7 mouse cellular contexts compared by ENCODE assay signal in the genomic region with DNA sequence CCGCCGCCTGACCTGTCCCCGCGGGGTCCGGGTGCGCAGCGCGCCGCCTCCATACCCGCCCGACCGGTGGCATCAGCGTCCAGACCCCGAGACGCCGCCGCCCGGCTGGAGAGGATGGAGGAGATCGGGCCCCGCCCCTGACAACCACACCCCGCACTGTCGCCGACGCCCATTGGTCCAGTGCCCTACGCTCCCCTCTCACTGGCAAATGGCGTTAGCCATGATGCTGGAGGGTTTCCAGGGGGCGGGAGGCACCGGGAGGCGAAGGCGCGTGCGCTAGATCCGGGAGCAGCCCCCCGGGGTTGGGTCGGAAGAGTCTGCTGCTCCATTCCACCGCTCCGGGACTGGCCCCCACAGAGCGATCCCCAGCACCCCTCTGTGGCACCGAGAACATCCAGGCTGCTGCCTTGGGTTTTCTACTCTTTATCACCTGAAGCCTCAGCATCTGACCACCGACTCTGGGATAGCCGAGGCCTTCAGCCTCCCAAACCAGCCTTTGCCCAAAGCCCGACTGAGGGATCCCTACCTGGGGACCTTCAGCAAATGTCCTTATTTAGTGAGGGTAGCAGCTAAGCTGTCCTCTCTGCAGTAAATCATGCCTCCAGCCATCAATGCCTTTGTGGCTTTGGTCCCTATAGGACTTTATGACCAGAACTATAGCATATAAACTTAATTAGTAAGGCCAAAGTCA. TPM values are rescaled to one million over a fixed set of nuclear protein-coding genes. Genes with fewer than 3 reads are reported as not detected.
DNase-seq lines count a peak whose midpoint lies in the region; ATAC-seq lines count a peak whose summit lies in the region.

Gene Tulp3 (minus strand): TSS at position 126 of the 691 bp plus-strand sequence.

- H3K4me2 ChIP-seq in intestine, embryonic 15.5 days (replicated peaks), result peak within 1 kb of the TSS; percentile 88

- H3K9ac ChIP-seq in intestine, embryonic 15.5 days, result peak within 1 kb of the TSS; percentile 69

- no peaks in the 10 kb centered on the region for H3K9me3 ChIP-seq in intestine, embryonic 15.5 days
- H3K9me3 ChIP-seq in midbrain, embryonic 10.5 days (replicated peaks), result no peaks in the 10 kb centered on the region

- peak within 1 kb of the TSS; percentile 88 for H3K4me3 ChIP-seq in intestine, embryonic 15.5 days (replicated peaks)
- peak within 1 kb of the TSS; percentile 88 for H3K4me3 ChIP-seq in midbrain, embryonic 10.5 days

- peak; percentile 99 for ATAC-seq in intestine, embryonic 15.5 days

- H3K27me3 ChIP-seq in intestine, embryonic 15.5 days (replicated peaks), result no peaks in the 10 kb centered on the region
- no peaks in the 10 kb centered on the region for H3K27me3 ChIP-seq in midbrain, embryonic 10.5 days (ENCODE audit: low read depth, poor library complexity, severe bottlenecking)

- 1% methylated on average over 42 of the region's 42 CpGs for WGBS in intestine, embryonic 15.5 days
- under 1% methylated on average over 42 of the region's 42 CpGs for WGBS in midbrain, embryonic 10.5 days

- DNase-seq in adrenal gland, adult 18-20 months (ENCODE audit: low spot score in 2 of 2), result peak; percentile 91 to 92
- DNase-seq in embryo, embryonic 11 days, result peak; percentile 96
- peak; percentile 91 to 96 for DNase-seq in gastrocnemius, postnatal 36 days
- DNase-seq in left cerebral cortex, postnatal 25 days (ENCODE audit: low spot score in 2 of 2), result peak; percentile 95 to 98
- DNase-seq in midbrain, embryonic 10.5 days (ENCODE audit: low spot score), result peak; percentile 99
- peak; percentile 99 for DNase-seq in right cerebral cortex, postnatal 4 days

- H3K27ac ChIP-seq in intestine, embryonic 15.5 days, result peak within 1 kb of the TSS; percentile 46
- peak within 1 kb of the TSS; percentile 93 for H3K27ac ChIP-seq in midbrain, embryonic 10.5 days (replicated peaks)

- peaks cover 17% of the 10 kb centered on the region for H3K36me3 ChIP-seq in intestine, embryonic 15.5 days
- peaks cover 39% of the 10 kb centered on the region for H3K36me3 ChIP-seq in midbrain, embryonic 10.5 days

- H3K4me1 ChIP-seq in intestine, embryonic 15.5 days (replicated peaks), result 0 out of 2 replicates have a peak, but pooled peaks cover 5% of the 10 kb centered on the region
- H3K4me1 ChIP-seq in midbrain, embryonic 10.5 days, result peaks cover 42% of the 10 kb centered on the region

- intact Hi-C loops in gastrocnemius, postnatal 36 days (cut with DNase I), result loop anchor here (5.0 kb wide), 1 partner anchor 124 kb away; no protein-coding TSS in a partner anchor
- intact Hi-C loops in left cerebral cortex, postnatal 25 days (cut with DNase I), result loop anchor here (2.0 to 5.0 kb wide), 2 partner anchors 124 to 155 kb away; no protein-coding TSS in a partner anchor

RNA-seq across cellular contexts. Expression of gene Tulp3, which starts in this region (rescaled TPM):
- 10 to 100 TPM; 22.0 to 36.4 TPM for total RNA-seq in adrenal gland, adult 18-20 months (2021)
- total RNA-seq in gastrocnemius, postnatal 36 days (2021), result 1 to 10 TPM; 5.8 to 6.6 TPM
- polyA plus RNA-seq in intestine, embryonic 15.5 days (2015; fragmentation: Nextera tagmentation; extraction: Ambion mirVana), result 10.4 and 11.9 TPM in 2 replicates
- 10 to 100 TPM; 16.2 to 22.1 TPM for total RNA-seq in left cerebral cortex, postnatal 25 days (2021)
- 21.7 and 22.5 TPM in 2 replicates for polyA plus RNA-seq in midbrain, embryonic 10.5 days (2016; fragmentation: Nextera tagmentation; extraction: Ambion mirVana)

Comparison
In these comparisons a context has a peak if more than half of its experiments do, and no peak if none do; other contexts are left out.
1. Peak in every context shown above with its lines: DNase-seq, ATAC-seq, H3K4me3 ChIP-seq and H3K27ac ChIP-seq.